Mouse (Mus musculus): Measurements from ENCODE around the gene Dnajc22. TPM values are rescaled to one million over a fixed set of nuclear protein-coding genes. Genes with fewer than 3 reads are reported as not detected.

Gene Dnajc22
- polyA plus RNA-seq, 1 experiment from 2014 or later: not detected

- no peaks in the 10 kb centered on the region for H3K79me2 ChIP-seq (ENCODE audit: inconsistent target)
- H3K36me3 ChIP-seq (ENCODE audit: inconsistent target): no peaks in the 10 kb centered on the region
- H3K27ac ChIP-seq: no peak overlapping the region
- no peak overlapping the region for H3K4me3 ChIP-seq (ENCODE audit: inconsistent target)
- WGBS (ENCODE audit: missing documents): 24% methylated on average over 6 of the region's 6 CpGs
Measured at GRCm38 (mm10) chr15:99095356-99095755, 2.4 kb downstream of the Dnajc22 start.

- no peaks in the 10 kb centered on the region for H3K79me2 ChIP-seq (ENCODE audit: inconsistent target)
- WGBS (ENCODE audit: missing documents): 26% methylated on average over 24 of the region's 24 CpGs
- no peak overlapping the region for H3K27ac ChIP-seq
- H3K4me3 ChIP-seq (ENCODE audit: inconsistent target): no peak overlapping the region
- H3K36me3 ChIP-seq (ENCODE audit: inconsistent target): no peaks in the 10 kb centered on the region
Measured at GRCm38 (mm10) chr15:99096061-99096793, 3.3 kb downstream of the Dnajc22 start.

GRCm38 (mm10) chr15:99096831-99097500, 4.0 kb downstream of the Dnajc22 start:
- H3K4me3 ChIP-seq (ENCODE audit: inconsistent target): no peak overlapping the region
- H3K79me2 ChIP-seq (ENCODE audit: inconsistent target): no peaks in the 10 kb centered on the region
- H3K36me3 ChIP-seq (ENCODE audit: inconsistent target): no peaks in the 10 kb centered on the region
- no peak overlapping the region for H3K27ac ChIP-seq
- WGBS (ENCODE audit: missing documents): 3% methylated on average over 45 of the region's 58 CpGs

GRCm38 (mm10) chr15:99097840-99098492, 5.0 kb downstream of the Dnajc22 start:
- Histone ChIP-seq H3K36me3 (ENCODE audit: inconsistent target) (no peaks in the 10 kb centered on the region), H3K4me3 (ENCODE audit: inconsistent target) (no peak overlapping the region), H3K27ac (no peak overlapping the region), H3K79me2 (ENCODE audit: inconsistent target) (no peaks in the 10 kb centered on the region)
- WGBS (ENCODE audit: missing documents): 2% methylated on average over 39 of the region's 39 CpGs

GRCm38 (mm10) chr15:99098493-99098861, 5.5 kb downstream of the Dnajc22 start:
- Histone ChIP-seq H3K4me3 (ENCODE audit: inconsistent target) (no peak overlapping the region), H3K36me3 (ENCODE audit: inconsistent target) (no peaks in the 10 kb centered on the region), H3K27ac (no peak overlapping the region), H3K79me2 (ENCODE audit: inconsistent target) (no peaks in the 10 kb centered on the region)
- 10% methylated on average over 9 of the region's 9 CpGs for WGBS (ENCODE audit: missing documents)

- no peak overlapping the region for H3K27ac ChIP-seq
Measured at GRCm38 (mm10) chr15:99099139-99099556, 6.2 kb downstream of the Dnajc22 start.

GRCm38 (mm10) chr15:99099984-99100383, 7.0 kb downstream of the Dnajc22 start:
- Histone ChIP-seq H3K27ac (no peak overlapping the region), H3K4me3 (ENCODE audit: inconsistent target) (no peak overlapping the region), H3K36me3 (ENCODE audit: inconsistent target) (no peaks in the 10 kb centered on the region), H3K79me2 (ENCODE audit: inconsistent target) (no peaks in the 10 kb centered on the region)
- 50% methylated on average over 3 of the region's 3 CpGs for WGBS (ENCODE audit: missing documents)

More at GRCm38 (mm10) chr15:99099139-99099556, 6.2 kb downstream of the Dnajc22 start:
- Histone ChIP-seq H3K36me3 (ENCODE audit: inconsistent target) (no peaks in the 10 kb centered on the region), H3K4me3 (ENCODE audit: inconsistent target) (no peak overlapping the region), H3K79me2 (ENCODE audit: inconsistent target) (no peaks in the 10 kb centered on the region)
- 5% methylated on average over 15 of the region's 15 CpGs for WGBS (ENCODE audit: missing documents)

- Histone ChIP-seq H3K79me2 (ENCODE audit: inconsistent target) (no peaks in the 10 kb centered on the region), H3K36me3 (ENCODE audit: inconsistent target) (no peaks in the 10 kb centered on the region), H3K4me3 (ENCODE audit: inconsistent target) (no peak overlapping the region), H3K27ac (no peak overlapping the region)
- WGBS (ENCODE audit: missing documents): 39% methylated on average over 7 of the region's 7 CpGs
Measured at GRCm38 (mm10) chr15:99105238-99105637, 12.3 kb downstream of the Dnajc22 start.

GRCm38 (mm10) chr15:99107866-99108265, 14.9 kb downstream of the Dnajc22 start:
- Histone ChIP-seq H3K79me2 (ENCODE audit: inconsistent target) (no peaks in the 10 kb centered on the region), H3K36me3 (ENCODE audit: inconsistent target) (no peaks in the 10 kb centered on the region), H3K27ac (no peak overlapping the region), H3K4me3 (ENCODE audit: inconsistent target) (no peak overlapping the region)
- WGBS (ENCODE audit: missing documents): 89% methylated on average over 3 of the region's 3 CpGs

- H3K4me3 ChIP-seq (ENCODE audit: inconsistent target): no peak overlapping the region
- WGBS (ENCODE audit: missing documents): 84% methylated on average over 3 of the region's 3 CpGs
Measured at GRCm38 (mm10) chr15:99111139-99111538, 18.2 kb downstream of the Dnajc22 start.

GRCm38 (mm10) chr15:99111809-99112208, 18.8 kb downstream of the Dnajc22 start:
- H3K79me2 ChIP-seq (ENCODE audit: inconsistent target): no peaks in the 10 kb centered on the region
- H3K27ac ChIP-seq: no peak overlapping the region
- WGBS (ENCODE audit: missing documents): 79% methylated on average over 4 of the region's 4 CpGs
- H3K36me3 ChIP-seq (ENCODE audit: inconsistent target): no peaks in the 10 kb centered on the region
- H3K4me3 ChIP-seq (ENCODE audit: inconsistent target): no peak overlapping the region

More at GRCm38 (mm10) chr15:99111139-99111538, 18.2 kb downstream of the Dnajc22 start:
- H3K79me2 ChIP-seq (ENCODE audit: inconsistent target): no peaks in the 10 kb centered on the region
- no peak overlapping the region for H3K27ac ChIP-seq
- no peaks in the 10 kb centered on the region for H3K36me3 ChIP-seq (ENCODE audit: inconsistent target)

GRCm38 (mm10) chr15:99112843-99113395, 19.9 kb downstream of the Dnajc22 start:
- Histone ChIP-seq H3K4me3 (ENCODE audit: inconsistent target) (no peak overlapping the region), H3K27ac (no peak overlapping the region), H3K36me3 (ENCODE audit: inconsistent target) (no peaks in the 10 kb centered on the region), H3K79me2 (ENCODE audit: inconsistent target) (no peaks in the 10 kb centered on the region)
- 76% methylated on average over 10 of the region's 11 CpGs for WGBS (ENCODE audit: missing documents)

GRCm38 (mm10) chr15:99113396-99113975, 20.5 kb downstream of the Dnajc22 start:
- WGBS (ENCODE audit: missing documents): 10% methylated on average over 6 of the region's 9 CpGs
- Histone ChIP-seq H3K4me3 (ENCODE audit: inconsistent target) (no peak overlapping the region), H3K79me2 (ENCODE audit: inconsistent target) (no peaks in the 10 kb centered on the region), H3K36me3 (ENCODE audit: inconsistent target) (no peaks in the 10 kb centered on the region), H3K27ac (no peak overlapping the region)

- no peaks in the 10 kb centered on the region for H3K36me3 ChIP-seq (ENCODE audit: inconsistent target)
- no peak overlapping the region for H3K4me3 ChIP-seq (ENCODE audit: inconsistent target)
- H3K79me2 ChIP-seq (ENCODE audit: inconsistent target): no peaks in the 10 kb centered on the region
- WGBS (ENCODE audit: missing documents): 78% methylated on average over 13 of the region's 14 CpGs
- no peak overlapping the region for H3K27ac ChIP-seq
Measured at GRCm38 (mm10) chr15:99114312-99115064, 21.5 kb downstream of the Dnajc22 start.

Measured in macrophage (primary cell).